13 mouse cellular contexts compared by ENCODE assay signal in genomic region chr7:6146194-6146981, GRCm38 (mm10). TPM values are rescaled to one million over a fixed set of nuclear protein-coding genes. Genes with fewer than 3 reads are reported as not detected.
DNase-seq lines count a peak whose midpoint lies in the region; ATAC-seq and TF ChIP-seq lines count a peak whose summit lies in the region.
"Had no signal": no experiment of that assay in that cellular context is flagged by ENCODE, and none has a peak within 500 bp of the region (broad histone marks: within the 10 kb centered on the region; RNA-seq: fewer than 3 reads in every experiment).

No protein-coding gene starts in this region.

- no peak for DNase-seq in heart, postnatal 14 days
- DNase-seq in layer of hippocampus, adult 2 months (ENCODE audit: low spot score in 2 of 2) = no peak
- no peak for DNase-seq in layer of hippocampus, adult 9-11 months
- peak; percentile 50 for DNase-seq in ES-CJ7 (ENCODE audit: low read depth, low spot score)
- DNase-seq in liver, embryonic 11.5 days (ENCODE audit: low spot score) = no peak
- DNase-seq in left cerebral cortex, postnatal 10 days (ENCODE audit: extremely low spot score in 1 of 2, low spot score in 2 of 2) = no peak
- DNase-seq in urinary bladder, adult 2 months (ENCODE audit: low spot score) = no peak
- DNase-seq: gastrocnemius, postnatal 25 days; retina, postnatal 1 day had no signal

- intact Hi-C loops in heart, postnatal 14 days (cut with DNase I) = loop anchor here (2.0 kb wide), 1 partner anchor 20 kb away; no protein-coding TSS in a partner anchor
- intact Hi-C loops in left cerebral cortex, postnatal 10 days (cut with DNase I) = no loop called here

- H3K4me1 ChIP-seq in heart, embryonic 11.5 days (ENCODE audit: control insufficient read depth, insufficient read depth, low read length) = peaks cover 56% of the 10 kb centered on the region
- peaks cover 53% of the 10 kb centered on the region for H3K4me1 ChIP-seq in liver, embryonic 11.5 days (replicated peaks; ENCODE audit: control insufficient read depth, insufficient read depth, low read length)

- no peak overlapping the region for H3K9ac ChIP-seq in heart, embryonic 11.5 days (ENCODE audit: low read depth, low read length)
- H3K9ac ChIP-seq in liver, embryonic 11.5 days (ENCODE audit: low read depth, low read length) = no peak overlapping the region
- H3K9ac ChIP-seq: forebrain, embryonic 12.5 days; limb, embryonic 12.5 days had no signal

- H3K4me3 ChIP-seq in heart, embryonic 11.5 days (ENCODE audit: low read depth, low read length) = no peak overlapping the region
- no peak overlapping the region for H3K4me3 ChIP-seq in layer of hippocampus, adult 2 months
- H3K4me3 ChIP-seq in liver, embryonic 11.5 days (ENCODE audit: low read depth, low read length) = no peak overlapping the region
- H3K4me3 ChIP-seq: forebrain, embryonic 12.5 days; limb, embryonic 12.5 days had no signal

- no peak for ATAC-seq in heart, embryonic 11.5 days (replicated peaks; ENCODE audit: insufficient number of reproducible peaks, low FRiP score, low TSS enrichment)
- no peak for ATAC-seq in liver, embryonic 11.5 days (replicated peaks; ENCODE audit: low FRiP score)

- no peak for TF ChIP-seq CTCF in layer of hippocampus, adult 2 months (conservative IDR thresholded peaks at IDR 0.05)

- H3K27me3 ChIP-seq in heart, embryonic 11.5 days (ENCODE audit: control insufficient read depth, insufficient read depth, low read length) = no peaks in the 10 kb centered on the region
- no peaks in the 10 kb centered on the region for H3K27me3 ChIP-seq in liver, embryonic 11.5 days (replicated peaks; ENCODE audit: control insufficient read depth, insufficient read depth, low read length)
- H3K27me3 ChIP-seq: forebrain, embryonic 12.5 days; limb, embryonic 12.5 days had no signal

- H3K36me3 ChIP-seq in heart, embryonic 11.5 days (ENCODE audit: control insufficient read depth, insufficient read depth, low read length) = no peaks in the 10 kb centered on the region
- peaks cover 4% of the 10 kb centered on the region for H3K36me3 ChIP-seq in liver, embryonic 11.5 days (ENCODE audit: control insufficient read depth, insufficient read depth, low read length)

- H3K27ac ChIP-seq in heart, embryonic 11.5 days (ENCODE audit: low read depth, low read length) = peak overlapping the region; percentile 35; the same call in 1 of the 2 replicates
- H3K27ac ChIP-seq in layer of hippocampus, adult 2 months = peak overlapping the region; percentile 39; the same call in 1 of the 2 replicates
- H3K27ac ChIP-seq in liver, embryonic 11.5 days (ENCODE audit: low read depth, low read length) = 0 out of 2 replicates have a peak overlapping the region, but pooled peaks have one; percentile 11
- H3K27ac ChIP-seq: forebrain, embryonic 12.5 days; limb, embryonic 12.5 days had no signal

- 0 out of 2 replicates have a peak overlapping the region, but pooled peaks have one; percentile 4 for H3K4me2 ChIP-seq in heart, embryonic 11.5 days
- no peak overlapping the region for H3K4me2 ChIP-seq in liver, embryonic 11.5 days
- H3K4me2 ChIP-seq: forebrain, embryonic 12.5 days; limb, embryonic 12.5 days had no signal

- 78% methylated on average over 7 of the region's 7 CpGs for WGBS in heart, embryonic 11.5 days (ENCODE audit: insufficient replicate concordance)
- WGBS in liver, embryonic 11.5 days = 77% methylated on average over 7 of the region's 7 CpGs

- no peaks in the 10 kb centered on the region for H3K9me3 ChIP-seq in heart, embryonic 11.5 days (replicated peaks; ENCODE audit: control insufficient read depth, low read length)
- no peaks in the 10 kb centered on the region for H3K9me3 ChIP-seq in liver, embryonic 11.5 days (ENCODE audit: control insufficient read depth, low read length)
- H3K9me3 ChIP-seq: forebrain, embryonic 12.5 days; limb, embryonic 12.5 days had no signal

RNA-seq across cellular contexts. Expression of gene Zfp787, which starts 9.4 kb away (rescaled TPM):
- polyA plus RNA-seq in heart, embryonic 11.5 days (2014; fragmentation: Nextera tagmentation; extraction: Ambion mirVana) = 9.0 and 13.3 TPM in 2 replicates
- 10 to 100 TPM; 37.8 to 38.9 TPM for total RNA-seq in heart, postnatal 14 days (2021)
- total RNA-seq in layer of hippocampus, adult 2 months (2021) = 10 to 100 TPM; 26.2 to 27.3 TPM
- 15.2 and 15.6 TPM in 2 replicates for polyA plus RNA-seq in liver, embryonic 11.5 days (2014; fragmentation: Nextera tagmentation; extraction: Ambion mirVana)
- 10 to 100 TPM; 26.1 to 27.2 TPM for total RNA-seq in left cerebral cortex, postnatal 10 days (2021)
- 33.4 and 38.5 TPM in 2 replicates for polyA plus RNA-seq in urinary bladder, adult 2 months (2012; rRNA removed)

RNA-seq across cellular contexts. Expression of gene Zfp444, which starts 25.6 kb away (rescaled TPM):
- polyA plus RNA-seq in heart, embryonic 11.5 days (2014; fragmentation: Nextera tagmentation; extraction: Ambion mirVana) = 30.9 and 31.4 TPM in 2 replicates
- 10 to 100 TPM; 10.3 to 11.5 TPM for total RNA-seq in heart, postnatal 14 days (2021)
- 10 to 100 TPM; 55.8 to 57.2 TPM for total RNA-seq in layer of hippocampus, adult 2 months (2021)
- polyA plus RNA-seq in liver, embryonic 11.5 days (2014; fragmentation: Nextera tagmentation; extraction: Ambion mirVana) = 44.6 and 46.8 TPM in 2 replicates
- total RNA-seq in left cerebral cortex, postnatal 10 days (2021) = 10 to 100 TPM; 54.8 to 64.3 TPM
- polyA plus RNA-seq in urinary bladder, adult 2 months (2012; rRNA removed) = 21.3 and 23.1 TPM in 2 replicates

RNA-seq across cellular contexts. Expression of gene Galp, which starts 50.5 kb away (rescaled TPM):
- polyA plus RNA-seq in heart, embryonic 11.5 days (2014; fragmentation: Nextera tagmentation; extraction: Ambion mirVana) = not detected in 2 replicates
- not detected for total RNA-seq in heart, postnatal 14 days (2021)
- not detected for total RNA-seq in layer of hippocampus, adult 2 months (2021)
- not detected in 2 replicates for polyA plus RNA-seq in liver, embryonic 11.5 days (2014; fragmentation: Nextera tagmentation; extraction: Ambion mirVana)
- total RNA-seq in left cerebral cortex, postnatal 10 days (2021) = not detected
- not detected in 2 replicates for polyA plus RNA-seq in urinary bladder, adult 2 months (2012; rRNA removed)
- total RNA-seq: gastrocnemius, postnatal 25 days had no signal
- polyA plus RNA-seq: cortical plate, adult 2 months; forebrain, embryonic 12.5 days; limb, embryonic 12.5 days had no signal

Comparison
In these comparisons a context has a peak if more than half of its experiments do, and no peak if none do; other contexts are left out.
1. RNA of gene Zfp444, which starts 25.6 kb away (total RNA-seq): 54.8 to 64.3 TPM in left cerebral cortex, postnatal 10 days and 55.8 to 57.2 TPM in layer of hippocampus, adult 2 months; 10.3 to 11.5 TPM in heart, postnatal 14 days; every median in the first group is over 4 times any median in the second.
2. Peak in every context shown above with its lines, with median percentiles within 50 percentile points of each other: H3K27ac ChIP-seq.